Mouse (Mus musculus) G1E (cell line): ENCODE data around the gene Lrrc71.

Source experiments
- CTCF ChIP-seq: IDR thresholded peaks from 2 replicates; pipeline ENCODE4 v1.5.1; 2012; ENCODE audit warnings: low read depth, low read length, inconsistent platforms, mixed read lengths
- GATA2 ChIP-seq: IDR thresholded peaks from 2 replicates; pipeline ENCODE4 v1.6.1; 2012; ENCODE audit warnings: low read depth, low read length, inconsistent platforms, borderline replicate concordance
- POLR2AphosphoS5 ChIP-seq: IDR thresholded peaks from 2 replicates; pipeline ENCODE4 v1.6.1; 2012; ENCODE audit warnings: low read depth, low read length, inconsistent platforms; ENCODE audit not compliant: insufficient replicate concordance
- TAL1 ChIP-seq: conservative IDR thresholded peaks from 2 replicates; pipeline ENCODE4 v1.6.1; 2012; ENCODE audit warnings: low read depth, low read length, inconsistent platforms, mixed read lengths

DNA sequence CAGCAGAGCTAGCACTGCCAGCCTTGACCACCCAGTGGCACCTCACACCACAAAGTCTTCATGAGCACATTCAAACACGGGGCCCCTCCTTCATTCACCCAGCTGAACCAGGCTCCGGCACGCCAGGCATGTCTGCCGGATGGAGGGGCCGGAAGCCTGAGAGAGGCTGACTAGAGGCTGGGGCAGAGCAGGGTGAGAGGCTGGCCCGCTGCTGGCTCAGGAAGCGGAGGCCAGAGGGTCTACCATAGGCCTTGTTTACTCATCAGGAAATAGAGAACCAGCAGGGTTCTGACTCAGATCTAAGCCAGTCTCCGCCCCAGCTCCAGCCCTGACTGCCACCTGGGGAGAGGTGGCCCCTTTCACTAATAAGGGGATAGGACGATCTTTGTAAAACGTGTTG lies 16.7 kb upstream of the Lrrc71 start:
- TF ChIP-seq CTCF (no peak), POLR2AphosphoS5 (no peak), TAL1 (no peak), GATA2 (no peak)
